Mouse (Mus musculus) bone marrow, adult 2 months (tissue): Measurements from ENCODE around the gene Stag2.

Experiments used
- CTCF ChIP-seq: fragments of 200-500 bp; IDR thresholded peaks from 2 replicates; pipeline ENCODE4 v1.5.1; 2011; ENCODE audit warnings: low read length, control low read depth; ENCODE audit not compliant: control insufficient read depth, insufficient read depth
- POLR2A ChIP-seq: fragments of 200-500 bp; IDR thresholded peaks from 2 replicates; pipeline ENCODE4 v1.6.1; 2011; ENCODE audit warnings: low read depth, mild to moderate bottlenecking, control low read depth, low read length, borderline replicate concordance; ENCODE audit not compliant: control insufficient read depth

DNA sequence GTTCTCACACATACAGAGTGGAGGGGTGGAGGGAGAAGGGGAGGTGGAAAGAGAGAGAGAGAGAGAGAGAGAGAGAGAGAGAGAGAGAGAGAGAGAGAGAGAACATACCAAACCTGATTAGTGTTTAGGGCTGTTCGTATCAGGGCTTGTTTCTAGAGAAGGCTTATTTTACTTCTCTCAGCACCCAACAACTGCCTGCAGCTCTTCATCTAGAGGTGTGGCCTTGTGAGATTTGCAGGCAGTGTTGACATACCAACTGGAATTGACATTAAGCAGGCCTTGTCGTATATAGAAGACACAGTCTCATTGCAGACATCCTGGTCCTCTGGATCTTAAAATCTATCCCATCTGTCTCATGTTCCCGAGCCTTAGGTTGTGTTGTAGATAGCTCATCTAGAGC is 141.1 kb downstream of the Stag2 start:
- no peak for TF ChIP-seq POLR2A
- TF ChIP-seq CTCF: no peak
